Mouse (Mus musculus): Measurements from ENCODE around the gene Rnf11. TPM values are rescaled to one million over a fixed set of nuclear protein-coding genes. Genes with fewer than 3 reads are reported as not detected.
A peak's percentile ranks its signal among the peaks of the same experiment; 100 is the strongest.

Rnf11 gene
- polyA plus RNA-seq, 1 experiment = 57.5 TPM

DNA sequence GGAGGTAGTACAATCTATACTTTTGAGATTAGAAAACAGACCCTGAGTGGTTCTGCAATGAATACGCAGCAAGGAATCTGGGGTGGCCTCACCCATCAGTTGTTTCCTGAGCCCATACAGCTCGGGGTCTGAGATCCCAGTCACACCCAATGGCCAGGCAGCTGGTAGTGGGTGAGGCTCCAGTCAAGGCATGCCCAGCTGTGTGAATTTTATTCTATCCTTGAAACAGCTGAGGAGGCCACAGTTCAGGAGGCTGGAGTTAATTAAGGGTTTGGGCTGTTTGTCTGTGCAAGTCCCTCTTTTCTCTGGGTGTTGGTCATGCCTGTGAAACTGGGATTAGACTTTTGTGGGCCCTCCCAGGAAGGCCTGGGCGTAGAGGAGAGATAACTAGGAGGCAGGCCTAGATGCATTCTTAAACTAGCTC, 44.7 kb downstream of the Rnf11 start:
- no peaks in the 10 kb centered on the region; the same call in 1 of the 2 replicates for H3K4me1 ChIP-seq (ENCODE audit: control insufficient read depth, insufficient read depth, low read length)
- no peaks in the 10 kb centered on the region for H3K27me3 ChIP-seq (replicated peaks; ENCODE audit: control insufficient read depth, insufficient read depth, low read length)
- no peaks in the 10 kb centered on the region for H3K36me3 ChIP-seq (ENCODE audit: control insufficient read depth, insufficient read depth, low read length)
- WGBS = 65% methylated on average over 3 of the region's 3 CpGs
- H3K27ac ChIP-seq (ENCODE audit: insufficient read depth, low read depth, low read length) = no peak overlapping the region
- no peak for DNase-seq
- no peak overlapping the region for H3K4me3 ChIP-seq (ENCODE audit: insufficient read depth, low read depth, low read length)
- no peak for TF ChIP-seq CTCF (conservative IDR thresholded peaks at IDR 0.05; ENCODE audit: insufficient read depth, insufficient read length, low read depth, low read length)
- TF ChIP-seq POLR2A (IDR thresholded peaks at IDR 0.05; ENCODE audit: low read depth, low read length) = no peak

DNA sequence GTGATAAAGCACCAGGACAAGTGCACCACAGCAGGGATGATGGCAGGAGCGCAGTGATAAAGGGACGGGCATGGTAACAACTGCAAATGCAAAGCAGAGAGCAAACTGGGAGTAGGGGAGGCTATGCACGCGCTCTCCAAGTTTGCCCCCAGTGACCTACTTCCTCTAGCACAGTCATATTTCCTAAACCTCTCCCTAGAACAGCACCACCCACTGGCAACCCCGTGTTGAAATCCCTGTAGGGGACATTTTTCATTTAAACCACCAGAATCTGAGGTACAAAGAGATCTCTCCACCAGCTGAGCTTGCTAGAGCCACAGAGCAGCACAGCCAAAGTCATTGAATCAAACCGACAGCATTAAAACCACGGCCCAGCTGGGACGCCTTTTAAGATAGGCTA, 45.4 kb downstream of the Rnf11 start:
- H3K36me3 ChIP-seq (ENCODE audit: control insufficient read depth, insufficient read depth, low read length) = no peaks in the 10 kb centered on the region
- H3K27ac ChIP-seq (ENCODE audit: insufficient read depth, low read depth, low read length) = no peak overlapping the region
- no peak overlapping the region for H3K4me3 ChIP-seq (ENCODE audit: insufficient read depth, low read depth, low read length)
- H3K27me3 ChIP-seq (replicated peaks; ENCODE audit: control insufficient read depth, insufficient read depth, low read length) = no peaks in the 10 kb centered on the region
- 72% methylated on average over 8 of the region's 8 CpGs for WGBS
- no peak for TF ChIP-seq CTCF (conservative IDR thresholded peaks at IDR 0.05; ENCODE audit: insufficient read depth, insufficient read length, low read depth, low read length)
- TF ChIP-seq POLR2A (IDR thresholded peaks at IDR 0.05; ENCODE audit: low read depth, low read length) = no peak
- no peak for DNase-seq
- H3K4me1 ChIP-seq (ENCODE audit: control insufficient read depth, insufficient read depth, low read length) = no peaks in the 10 kb centered on the region; the same call in 1 of the 2 replicates

DNA sequence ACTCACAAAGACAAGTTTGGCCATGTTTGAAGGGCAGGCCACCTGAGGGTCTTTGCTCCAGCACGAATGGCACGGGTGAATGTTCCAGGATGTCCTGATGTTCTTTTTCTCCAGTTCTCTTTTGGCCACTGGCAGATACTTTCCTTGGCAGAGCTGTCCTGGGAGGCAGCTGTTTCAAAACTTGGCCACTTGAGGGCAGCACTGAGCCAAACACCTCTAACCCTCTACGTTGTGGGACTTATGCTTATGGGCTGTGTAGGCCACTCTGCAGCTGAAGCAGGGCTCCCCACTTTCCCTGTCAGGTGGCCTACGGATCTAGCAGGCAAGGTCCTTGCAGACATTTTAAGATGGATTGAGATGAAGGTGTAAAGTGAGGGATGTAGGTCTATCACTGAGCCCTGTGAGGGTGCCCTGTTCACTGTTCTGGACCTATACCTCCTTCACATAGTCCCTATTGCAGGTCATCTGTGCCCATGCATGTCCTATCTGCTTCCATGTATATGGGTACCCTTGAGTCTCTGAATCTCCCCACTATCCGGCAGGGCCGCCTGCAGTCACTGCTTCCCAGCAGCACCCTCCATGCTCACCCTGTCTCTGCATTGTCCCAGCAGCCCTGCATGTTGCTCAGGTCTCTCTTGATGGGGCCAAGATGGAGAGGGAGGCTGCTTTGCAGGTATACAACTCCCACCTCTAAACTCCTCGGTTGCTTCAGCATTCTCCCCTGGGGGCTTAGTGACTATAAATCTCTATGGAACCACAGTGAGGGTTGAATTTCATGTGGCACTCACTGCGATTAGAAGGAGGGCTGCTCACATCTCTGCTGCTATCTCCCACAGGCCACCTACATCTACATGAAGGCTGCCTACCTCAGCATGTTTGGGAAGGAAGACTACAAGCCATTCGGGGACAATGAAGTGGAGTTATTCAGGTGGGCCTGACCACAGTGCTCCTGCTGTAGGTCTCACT, 46.3 kb downstream of the Rnf11 start:
- WGBS = 49% methylated on average over 9 of the region's 9 CpGs
- H3K4me1 ChIP-seq (ENCODE audit: control insufficient read depth, insufficient read depth, low read length) = no peaks in the 10 kb centered on the region; the same call in 1 of the 2 replicates
- no peak overlapping the region for H3K4me3 ChIP-seq (ENCODE audit: insufficient read depth, low read depth, low read length)
- DNase-seq = peak; percentile 73
- no peaks in the 10 kb centered on the region for H3K27me3 ChIP-seq (replicated peaks; ENCODE audit: control insufficient read depth, insufficient read depth, low read length)
- no peak for TF ChIP-seq POLR2A (IDR thresholded peaks at IDR 0.05; ENCODE audit: low read depth, low read length)
- TF ChIP-seq CTCF (conservative IDR thresholded peaks at IDR 0.05; ENCODE audit: insufficient read depth, insufficient read length, low read depth, low read length) = peak; percentile 90
- H3K27ac ChIP-seq (ENCODE audit: insufficient read depth, low read depth, low read length) = no peak overlapping the region
- H3K36me3 ChIP-seq (ENCODE audit: control insufficient read depth, insufficient read depth, low read length) = no peaks in the 10 kb centered on the region

DNA sequence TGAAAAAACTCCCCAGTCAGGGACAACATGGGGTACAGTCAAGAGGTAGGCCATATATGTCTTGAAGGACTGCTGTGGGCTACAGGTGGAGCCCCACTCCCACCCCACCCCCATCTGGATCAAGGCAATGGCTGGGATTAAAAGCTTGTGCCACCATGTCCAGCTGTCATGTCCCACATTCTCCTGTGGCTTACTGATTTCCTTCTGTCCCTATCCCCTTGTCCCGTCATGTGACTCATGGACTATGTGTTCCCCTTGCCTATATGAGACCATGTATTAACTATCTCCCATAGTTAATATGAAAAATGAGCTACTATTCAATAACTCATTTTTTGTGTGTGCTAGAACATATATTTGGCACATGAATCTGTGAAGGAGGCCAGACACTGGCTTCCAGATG, 50.3 kb downstream of the Rnf11 start:
- no peaks in the 10 kb centered on the region for H3K36me3 ChIP-seq (ENCODE audit: control insufficient read depth, insufficient read depth, low read length)
- H3K27me3 ChIP-seq (replicated peaks; ENCODE audit: control insufficient read depth, insufficient read depth, low read length) = no peaks in the 10 kb centered on the region
- no peak overlapping the region for H3K4me3 ChIP-seq (ENCODE audit: insufficient read depth, low read depth, low read length)
- H3K4me1 ChIP-seq (ENCODE audit: control insufficient read depth, insufficient read depth, low read length) = no peaks in the 10 kb centered on the region
- DNase-seq = no peak
- WGBS = 95% methylated on average over 1 of the region's 1 CpGs
- no peak overlapping the region for H3K27ac ChIP-seq (ENCODE audit: insufficient read depth, low read depth, low read length)
- TF ChIP-seq POLR2A (IDR thresholded peaks at IDR 0.05; ENCODE audit: low read depth, low read length) (no peak), CTCF (conservative IDR thresholded peaks at IDR 0.05; ENCODE audit: insufficient read depth, insufficient read length, low read depth, low read length) (no peak)

DNA sequence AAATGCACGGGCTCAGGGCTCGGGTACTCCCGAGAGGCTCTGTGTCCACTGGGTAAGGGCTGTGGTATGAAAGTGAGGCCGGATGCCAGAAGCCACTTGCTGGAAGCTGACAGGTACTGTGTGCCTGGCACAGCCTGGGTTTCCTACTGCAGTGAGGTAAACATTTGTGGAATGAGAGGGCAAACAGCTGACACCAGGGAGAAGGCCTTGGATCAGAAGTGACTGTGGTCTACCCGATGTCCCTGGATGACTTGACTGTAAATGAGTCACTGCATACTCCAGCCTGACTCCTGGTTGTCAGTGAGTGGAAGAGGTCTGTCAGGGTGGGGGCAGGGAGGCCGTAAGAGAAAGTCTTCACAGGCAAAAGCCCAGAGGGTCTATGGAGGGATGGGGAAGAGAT, 50.9 kb downstream of the Rnf11 start:
- Histone ChIP-seq H3K27ac (ENCODE audit: insufficient read depth, low read depth, low read length) (no peak overlapping the region), H3K36me3 (ENCODE audit: control insufficient read depth, insufficient read depth, low read length) (no peaks in the 10 kb centered on the region), H3K4me3 (ENCODE audit: insufficient read depth, low read depth, low read length) (no peak overlapping the region), H3K27me3 (replicated peaks; ENCODE audit: control insufficient read depth, insufficient read depth, low read length) (no peaks in the 10 kb centered on the region), H3K4me1 (ENCODE audit: control insufficient read depth, insufficient read depth, low read length) (no peaks in the 10 kb centered on the region)
- WGBS = 52% methylated on average over 6 of the region's 6 CpGs
- TF ChIP-seq POLR2A (IDR thresholded peaks at IDR 0.05; ENCODE audit: low read depth, low read length) (no peak), CTCF (conservative IDR thresholded peaks at IDR 0.05; ENCODE audit: insufficient read depth, insufficient read length, low read depth, low read length) (no peak)
- peak; percentile 51 for DNase-seq

DNA sequence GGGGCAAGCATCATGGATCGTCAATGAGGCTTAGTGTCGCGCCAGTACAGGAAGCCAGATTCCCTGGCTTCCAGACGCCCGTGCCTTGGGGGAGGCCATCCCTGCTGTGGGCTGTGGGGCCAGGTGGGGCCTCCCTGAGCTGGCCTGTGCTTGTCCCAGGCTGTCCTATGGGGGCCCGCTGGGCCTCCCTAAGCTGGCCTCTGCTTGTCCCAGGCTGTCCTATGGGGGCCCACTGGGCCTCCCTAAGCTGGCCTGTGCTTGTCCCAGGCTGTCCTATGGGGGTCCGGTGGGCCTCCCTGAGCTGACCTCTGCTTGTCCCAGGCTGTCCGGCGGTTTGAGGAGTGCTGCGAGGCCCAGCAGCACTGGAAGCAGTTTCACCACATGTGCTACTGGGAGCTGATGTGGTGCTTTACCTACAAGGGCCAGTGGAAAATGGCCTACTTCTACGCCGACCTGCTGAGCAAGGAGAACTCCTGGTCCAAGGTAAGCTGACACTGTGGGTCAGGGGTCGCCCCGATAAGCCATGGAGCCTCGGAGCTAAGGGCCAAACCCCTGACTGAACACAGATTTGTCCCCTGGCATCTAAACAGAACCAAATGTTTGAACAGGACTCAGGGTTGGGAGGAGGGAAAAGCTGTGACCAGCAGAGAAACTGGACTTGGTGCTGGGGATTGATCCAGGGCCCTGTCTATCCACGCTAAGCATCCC, 51.7 kb downstream of the Rnf11 start:
- WGBS = 79% methylated on average over 16 of the region's 16 CpGs
- no peak for DNase-seq

DNA sequence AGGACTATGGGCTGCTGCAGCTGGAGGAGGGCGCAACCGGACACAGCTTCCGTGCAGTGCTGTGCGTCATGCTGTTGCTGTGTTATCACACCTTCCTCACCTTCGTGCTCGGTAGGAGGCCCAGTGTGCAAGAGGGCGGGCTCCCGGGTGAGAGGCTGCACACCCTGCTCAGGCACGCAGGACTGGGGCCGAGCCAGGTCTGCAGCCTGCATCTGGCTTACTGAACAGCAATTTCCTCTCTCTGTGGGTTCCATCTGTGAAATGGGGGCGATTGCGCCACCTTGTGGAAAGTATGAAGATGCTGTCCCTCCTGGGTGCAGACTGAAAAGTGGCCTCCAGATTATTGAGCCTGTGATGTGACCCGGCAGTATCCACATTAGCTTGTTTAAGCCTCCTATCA, 53.7 kb downstream of the Rnf11 start:
- Histone ChIP-seq H3K27me3 (replicated peaks; ENCODE audit: control insufficient read depth, insufficient read depth, low read length) (no peaks in the 10 kb centered on the region), H3K27ac (ENCODE audit: insufficient read depth, low read depth, low read length) (no peak overlapping the region), H3K36me3 (ENCODE audit: control insufficient read depth, insufficient read depth, low read length) (no peaks in the 10 kb centered on the region), H3K4me3 (ENCODE audit: insufficient read depth, low read depth, low read length) (no peak overlapping the region), H3K4me1 (ENCODE audit: control insufficient read depth, insufficient read depth, low read length) (no peaks in the 10 kb centered on the region)
- TF ChIP-seq POLR2A (IDR thresholded peaks at IDR 0.05; ENCODE audit: low read depth, low read length) = no peak
- TF ChIP-seq CTCF (conservative IDR thresholded peaks at IDR 0.05; ENCODE audit: insufficient read depth, insufficient read length, low read depth, low read length) = peak; percentile 74
- DNase-seq = peak; percentile 74
- WGBS = 44% methylated on average over 13 of the region's 13 CpGs

More for the DNA sequence above, 51.7 kb downstream of the Rnf11 start:
- Histone ChIP-seq H3K27me3 (replicated peaks; ENCODE audit: control insufficient read depth, insufficient read depth, low read length) (no peaks in the 10 kb centered on the region), H3K4me3 (ENCODE audit: insufficient read depth, low read depth, low read length) (no peak overlapping the region), H3K4me1 (ENCODE audit: control insufficient read depth, insufficient read depth, low read length) (no peaks in the 10 kb centered on the region), H3K27ac (ENCODE audit: insufficient read depth, low read depth, low read length) (no peak overlapping the region), H3K36me3 (ENCODE audit: control insufficient read depth, insufficient read depth, low read length) (no peaks in the 10 kb centered on the region)
- no peak for TF ChIP-seq CTCF (conservative IDR thresholded peaks at IDR 0.05; ENCODE audit: insufficient read depth, insufficient read length, low read depth, low read length)
- no peak for TF ChIP-seq POLR2A (IDR thresholded peaks at IDR 0.05; ENCODE audit: low read depth, low read length)

Data from kidney, adult 2 months (tissue).